Mouse (Mus musculus) induced T-regulatory cell, adult 2 months (primary cell): ENCODE data around the gene Gm11273.
A peak's percentile ranks its signal among the peaks of the same experiment; 100 is the strongest.
"Not testable (repeated sequence)": the region's sequence is repeated elsewhere in the genome, so short reads cannot be mapped to it uniquely, and the experiment has no call there.

Experiments
- DNase-seq: peaks from one replicate; pipeline ENCODE4 v3.0.0-alpha.2; 2012; ENCODE audit warnings: low read depth

Gene Gm11273

GRCm38 (mm10) chr13:21501182-21501581 is at the start of gene Gm11273:
Gm11273 (minus strand) TSS chr13:21501418.
- DNase-seq, result not testable (repeated sequence)

GRCm38 (mm10) chr13:21550416-21551110 is 49.3 kb upstream of the Gm11273 start:
- DNase-seq, result no peak

GRCm38 (mm10) chr13:21549487-21549886 is 48.3 kb upstream of the Gm11273 start:
- no peak for DNase-seq

GRCm38 (mm10) chr13:21542708-21543107 is 41.5 kb upstream of the Gm11273 start, which contains the start of gene Olfr1366:
Olfr1366 (minus strand) TSS chr13:21542808.
- DNase-seq, result no peak

- DNase-seq, result peak; percentile 90
Measured at GRCm38 (mm10) chr13:21530781-21531201, 29.6 kb upstream of the Gm11273 start, which contains the start of gene Zkscan8. Zkscan8 (minus strand) TSS chr13:21531120.

GRCm38 (mm10) chr13:21530136-21530535 is 28.9 kb upstream of the Gm11273 start:
- peak; percentile 27 for DNase-seq

- peak; percentile 92 for DNase-seq
Measured at GRCm38 (mm10) chr13:21506221-21506649, 5.0 kb upstream of the Gm11273 start.

- DNase-seq, result no peak
Measured at GRCm38 (mm10) chr13:21502296-21502695, 1.1 kb upstream of the Gm11273 start.

GRCm38 (mm10) chr13:21495080-21495479 is 6.1 kb downstream of the Gm11273 start, which contains the start of gene AK157302:
AK157302 (plus strand) TSS chr13:21495223.
- no peak for DNase-seq

- DNase-seq, result no peak
Measured at GRCm38 (mm10) chr13:21492847-21493246, 8.4 kb downstream of the Gm11273 start.

GRCm38 (mm10) chr13:21486881-21487280 is 14.3 kb downstream of the Gm11273 start:
- no peak for DNase-seq

- not testable (repeated sequence) for DNase-seq
Measured at GRCm38 (mm10) chr13:21478759-21479670, 22.2 kb downstream of the Gm11273 start, which contains the start of the genes Zkscan4 and Gm10065. Zkscan4 (plus strand) TSS chr13:21478907. Gm10065 (minus strand) TSS chr13:21479441.

GRCm38 (mm10) chr13:21472427-21472826 is 28.8 kb downstream of the Gm11273 start:
- DNase-seq, result no peak

GRCm38 (mm10) chr13:21469097-21469496 is 32.1 kb downstream of the Gm11273 start:
- peak; percentile 9 for DNase-seq

- DNase-seq, result peak; percentile 89
Measured at GRCm38 (mm10) chr13:21468061-21469019, 32.9 kb downstream of the Gm11273 start, which contains the start of gene Nkapl. Nkapl (minus strand) TSS chr13:21468509.

GRCm38 (mm10) chr13:21467336-21467735 is 33.9 kb downstream of the Gm11273 start:
- DNase-seq, result no peak

- DNase-seq, result not testable (repeated sequence)
Measured at GRCm38 (mm10) chr13:21462516-21462915, 38.7 kb downstream of the Gm11273 start.

- no peak for DNase-seq
Measured at GRCm38 (mm10) chr13:21456347-21456746, 44.9 kb downstream of the Gm11273 start.

- DNase-seq, result no peak
Measured at GRCm38 (mm10) chr13:21454133-21454532, 47.1 kb downstream of the Gm11273 start.

- peak; percentile 89 for DNase-seq
Measured at GRCm38 (mm10) chr13:21453449-21453848, 47.8 kb downstream of the Gm11273 start, which contains the start of gene Zscan26. Zscan26 (minus strand) TSS chr13:21453730.

GRCm38 (mm10) chr13:21453042-21453441 is 48.2 kb downstream of the Gm11273 start:
- DNase-seq, result no peak
